Mouse (Mus musculus): ENCODE measurements around the gene Gpc6.

- TF ChIP-seq CTCF (IDR thresholded peaks at IDR 0.05; ENCODE audit: low read depth, low read length) (no peak), POLR2A (IDR thresholded peaks at IDR 0.05; ENCODE audit: borderline replicate concordance, low read depth, low read length) (no peak)
These were observed 791.2 kb downstream of the Gpc6 start for GRCm38 (mm10) chr14:117716305-117716704.

All from bone marrow macrophage, adult 2 months (primary cell).